Mouse (Mus musculus): ENCODE data around the gene Sox5.

Sox5 gene

DNA sequence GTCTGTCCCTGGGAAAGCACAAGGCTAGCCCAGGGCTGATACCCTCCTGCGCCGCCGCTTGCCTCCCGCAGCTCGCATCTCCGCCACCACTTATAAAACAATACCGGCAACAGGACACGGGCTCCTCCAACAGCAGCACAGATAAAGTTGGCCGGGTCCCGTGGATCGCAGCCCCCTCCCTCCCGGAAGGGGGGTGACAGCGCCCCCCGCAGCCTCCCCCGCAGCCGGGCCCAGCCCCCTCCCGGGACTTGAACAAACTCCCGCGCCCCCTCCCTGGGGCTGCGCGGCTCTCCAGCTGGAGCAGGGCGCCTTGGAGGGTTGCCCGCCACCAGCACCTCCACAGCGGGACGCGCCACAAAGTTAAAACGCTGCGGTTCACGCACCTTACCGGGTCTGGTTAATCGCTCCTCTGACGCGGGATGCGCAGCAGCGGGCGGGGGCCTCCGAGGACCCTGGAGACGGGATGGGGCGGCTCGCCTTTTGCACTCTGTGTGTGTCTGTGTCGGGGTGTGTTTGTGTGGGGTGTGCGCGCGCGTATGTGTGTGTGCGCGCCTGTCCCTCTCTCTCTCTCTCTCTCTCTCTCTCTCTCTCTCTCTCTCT is at the start of gene Sox5:
Gene Sox5 (minus strand): TSS at position 547 of the 600 bp plus-strand sequence.
- peak; percentile 79 for DNase-seq (ENCODE audit: extremely low spot score, low spot score)

DNA sequence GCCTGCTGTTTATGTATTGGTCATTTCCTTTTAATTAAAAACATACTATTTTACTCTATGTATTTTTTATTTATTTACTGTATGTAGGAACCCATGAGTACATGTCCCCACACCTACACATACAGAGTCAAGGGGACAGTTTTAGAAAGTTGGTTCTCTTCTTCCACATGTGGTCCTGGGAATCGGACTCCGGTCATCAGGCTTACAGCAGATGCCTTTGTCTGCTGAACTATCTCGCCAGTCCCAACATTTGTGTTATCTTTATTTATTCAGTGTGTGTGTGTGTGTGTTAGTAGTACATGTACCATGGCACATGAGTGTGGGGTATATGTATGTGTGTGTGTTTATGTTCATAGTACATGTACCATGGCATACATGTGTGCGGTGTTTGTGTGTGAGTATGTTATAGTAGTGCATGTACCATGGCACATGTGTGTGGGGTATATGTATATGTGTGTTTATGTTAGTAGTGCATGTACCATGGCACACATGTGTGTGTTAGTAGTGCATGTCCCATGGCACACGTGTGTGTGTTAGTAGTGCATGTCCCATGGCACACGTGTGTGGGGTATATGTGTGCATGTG is 43.3 kb upstream of the Sox5 start:
- no peak for DNase-seq (ENCODE audit: extremely low spot score, low spot score)

DNA sequence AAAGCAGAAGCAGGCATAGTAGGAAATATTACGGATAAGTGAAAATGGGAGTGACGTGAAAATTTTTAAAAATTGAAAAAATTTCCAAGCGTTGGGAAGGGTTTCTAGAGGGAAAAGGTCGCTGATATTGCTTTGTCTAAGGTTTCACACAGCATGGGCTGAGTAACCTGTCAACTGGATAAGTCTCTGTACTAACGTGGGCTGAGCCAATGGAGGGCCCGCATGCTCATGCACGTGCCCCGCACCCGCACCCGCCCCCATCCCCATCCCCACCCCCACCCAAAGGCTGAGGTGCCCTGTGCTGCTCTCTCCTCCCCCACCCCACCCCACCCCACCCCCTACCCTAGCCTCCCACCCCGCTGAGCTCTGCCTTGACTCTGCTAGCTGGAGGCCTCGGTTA is 42.4 kb upstream of the Sox5 start:
- no peak for DNase-seq (ENCODE audit: extremely low spot score, low spot score)

DNA sequence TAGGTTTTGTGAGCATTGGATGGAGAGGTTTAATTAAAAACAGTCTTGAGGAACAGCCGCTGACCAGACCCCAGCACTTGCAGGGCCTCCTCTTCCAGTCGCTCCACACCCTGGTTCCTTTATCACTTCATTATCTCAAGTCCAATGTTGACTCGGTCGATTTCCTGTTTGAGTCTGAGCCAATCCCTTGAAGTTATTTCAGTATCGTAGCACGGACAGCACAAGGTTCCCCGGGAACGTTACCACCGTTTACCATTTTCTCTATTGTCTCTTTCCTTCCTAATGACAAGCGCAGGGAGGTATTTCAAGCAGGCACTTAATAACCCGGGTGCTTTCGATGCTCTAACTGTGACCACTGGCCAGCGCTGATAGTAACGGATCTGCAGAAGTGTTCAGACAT is 40.8 kb upstream of the Sox5 start:
- no peak for DNase-seq (ENCODE audit: extremely low spot score, low spot score)

DNA sequence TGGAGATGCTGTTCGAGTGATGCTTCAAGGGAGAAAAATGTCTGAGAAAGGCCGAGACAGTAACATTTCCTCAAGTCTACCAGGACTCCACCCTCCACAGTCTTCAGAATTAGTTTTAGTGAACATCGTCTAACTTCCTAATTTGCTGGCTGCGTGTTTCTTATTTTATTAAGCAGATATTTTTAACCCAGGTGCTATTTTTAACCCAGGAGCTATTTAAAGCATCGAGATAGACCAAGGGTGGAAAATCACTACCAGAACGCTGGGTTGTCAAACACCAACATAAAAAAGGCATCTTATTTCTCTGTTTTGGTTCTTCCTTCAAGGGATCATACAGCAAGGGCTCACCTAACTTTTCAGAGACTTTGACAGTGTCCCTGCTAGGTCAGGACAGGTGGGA is 39.2 kb upstream of the Sox5 start:
- DNase-seq (ENCODE audit: extremely low spot score, low spot score) = no peak

DNA sequence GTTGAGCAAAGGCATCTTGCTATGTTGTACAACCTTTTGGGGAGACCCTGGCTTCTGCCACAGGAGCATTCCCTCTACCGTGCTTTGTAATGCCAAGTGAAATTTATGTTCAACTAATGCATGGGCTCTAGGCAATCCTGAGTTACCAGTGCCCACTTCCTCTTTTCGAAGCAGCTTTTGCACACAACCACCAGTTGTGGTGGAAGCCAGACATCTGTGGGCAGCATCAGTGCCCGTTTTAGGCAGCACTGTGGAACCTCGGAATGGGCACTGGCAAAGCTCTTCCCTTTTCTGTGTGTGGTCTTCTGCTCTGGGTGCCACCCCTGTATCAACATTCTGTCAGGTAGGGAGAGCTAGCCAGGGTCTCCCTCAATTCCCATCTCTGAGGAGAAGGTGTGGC is 36.2 kb upstream of the Sox5 start:
- no peak for DNase-seq (ENCODE audit: extremely low spot score, low spot score)

DNA sequence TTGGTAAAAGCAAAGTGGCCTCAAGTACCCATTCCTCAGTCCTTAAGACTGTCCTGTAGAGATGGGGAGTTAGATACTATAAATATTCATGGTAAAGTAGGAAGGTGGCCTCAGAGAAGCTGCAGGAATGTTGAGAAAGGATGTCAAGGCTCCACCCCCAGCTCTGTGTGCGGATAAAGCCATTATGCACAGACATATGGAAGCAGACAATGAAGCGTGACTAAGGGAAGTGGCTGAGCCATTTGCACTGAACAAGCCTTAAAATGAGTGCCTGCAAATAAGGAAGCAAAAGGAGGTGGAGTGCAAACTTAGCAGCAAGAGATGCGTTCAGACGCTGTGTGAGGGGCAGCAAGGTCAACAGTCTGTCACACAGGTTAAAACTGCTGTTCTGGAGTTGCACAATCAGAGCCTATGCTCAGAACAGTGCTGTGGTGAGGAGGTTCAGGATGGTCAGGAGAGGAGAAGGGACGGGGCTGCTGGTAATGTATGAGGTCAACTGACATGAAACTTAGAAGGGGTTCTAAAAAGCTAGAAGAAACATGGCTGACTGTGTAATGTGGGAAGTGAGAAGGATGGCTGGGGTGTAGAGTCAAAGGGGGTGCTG is 35.7 kb upstream of the Sox5 start:
- no peak for DNase-seq (ENCODE audit: extremely low spot score, low spot score)

DNA sequence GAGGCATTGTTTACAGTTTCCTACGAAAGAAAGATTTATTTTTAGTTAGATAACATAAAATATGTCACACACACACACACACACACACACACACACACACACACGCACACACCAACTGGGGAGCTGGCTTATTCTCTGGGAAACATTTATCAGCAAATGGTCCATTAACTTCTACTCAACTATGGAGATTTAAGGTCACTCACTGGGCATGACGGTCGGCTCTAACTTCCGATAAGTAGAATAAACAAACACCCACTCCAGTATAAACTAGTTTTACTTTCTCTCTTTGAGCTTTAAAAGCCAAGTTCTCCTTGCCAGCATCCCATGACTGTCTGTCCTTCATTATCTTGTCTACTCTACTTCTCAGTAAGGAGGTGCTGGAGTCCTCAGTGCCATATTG is 33.8 kb upstream of the Sox5 start:
- DNase-seq (ENCODE audit: extremely low spot score, low spot score) = peak; percentile 12

DNA sequence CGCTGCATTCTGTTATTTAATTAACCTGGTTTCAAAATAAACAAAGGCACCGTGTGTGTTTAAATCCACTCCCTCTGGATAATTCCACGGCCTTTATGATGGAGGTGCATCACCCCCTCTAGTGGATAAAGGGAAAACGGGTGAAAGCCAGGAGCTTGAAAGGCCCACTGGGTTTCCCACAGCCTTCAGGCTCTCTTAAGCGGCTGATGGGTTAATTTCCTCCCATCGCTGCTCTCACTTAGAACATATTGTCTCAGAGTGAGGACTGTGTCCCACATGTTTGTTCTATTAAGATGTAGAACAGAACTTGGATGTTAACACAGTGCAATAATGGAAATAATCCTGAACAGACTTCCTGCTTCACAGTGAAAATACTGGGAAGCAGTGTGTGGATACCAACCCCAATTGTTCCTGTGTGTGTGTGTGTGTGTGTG is 33.2 kb upstream of the Sox5 start:
- peak; percentile 42 for DNase-seq (ENCODE audit: extremely low spot score, low spot score)

DNA sequence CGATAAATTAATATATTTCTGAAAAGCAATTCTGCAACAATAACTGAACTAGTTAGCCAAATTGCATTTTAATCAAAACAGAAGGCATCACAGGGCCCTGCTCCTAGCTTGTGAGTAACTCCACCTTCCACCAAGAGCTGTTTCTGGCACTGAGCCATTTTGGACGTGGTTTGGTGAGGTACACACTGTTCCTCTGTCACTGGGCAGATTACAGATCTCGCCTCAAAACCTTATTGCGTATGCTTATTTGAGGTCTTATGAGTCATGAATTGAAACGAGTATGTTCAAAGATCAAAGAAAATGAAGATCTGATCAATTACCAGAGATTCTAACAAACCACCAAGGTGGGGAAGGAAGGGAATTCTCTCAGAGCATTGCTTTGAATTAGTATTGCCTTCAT is 22.5 kb upstream of the Sox5 start:
- peak; percentile 9 for DNase-seq (ENCODE audit: extremely low spot score, low spot score)

DNA sequence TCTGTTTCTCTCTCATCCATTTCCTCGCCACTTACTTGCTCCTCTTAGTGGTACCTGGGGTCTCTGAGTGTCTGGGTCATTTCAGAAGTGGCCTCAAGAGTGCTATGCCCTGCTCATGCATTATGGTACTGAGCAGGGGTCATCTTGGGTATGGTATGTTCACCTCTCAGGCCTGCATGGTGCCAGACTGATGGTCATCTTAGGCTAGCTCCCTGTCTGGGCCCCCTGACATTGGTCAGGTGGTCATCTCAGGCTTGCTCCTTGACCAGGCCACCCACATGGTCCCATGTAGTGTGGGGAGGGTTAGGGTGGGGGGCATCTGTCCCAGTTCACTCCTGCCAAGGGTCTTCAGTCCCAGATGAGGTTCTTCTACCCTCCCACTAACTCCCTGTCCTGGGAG is 21.3 kb upstream of the Sox5 start:
- peak; percentile 0 for DNase-seq (ENCODE audit: extremely low spot score, low spot score)

DNA sequence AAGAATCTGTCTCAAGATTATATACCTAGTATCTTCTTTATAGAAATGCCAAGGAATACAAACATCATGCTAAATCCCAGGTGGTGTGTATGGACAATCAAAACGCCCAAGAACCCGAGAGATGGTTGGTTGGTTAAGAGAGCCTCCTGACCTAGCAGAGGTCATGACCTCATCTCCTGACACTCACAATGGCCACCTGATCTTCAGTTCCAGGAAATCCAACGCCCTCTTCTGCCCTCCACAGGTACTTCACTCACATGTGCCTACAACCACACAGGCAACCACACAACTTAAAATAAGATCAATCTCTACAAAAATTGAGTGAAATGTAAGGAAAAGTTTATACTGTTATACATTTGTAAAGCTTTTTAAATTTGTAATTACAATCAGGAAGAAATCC is 12.6 kb upstream of the Sox5 start:
- DNase-seq (ENCODE audit: extremely low spot score, low spot score) = peak; percentile 9

DNA sequence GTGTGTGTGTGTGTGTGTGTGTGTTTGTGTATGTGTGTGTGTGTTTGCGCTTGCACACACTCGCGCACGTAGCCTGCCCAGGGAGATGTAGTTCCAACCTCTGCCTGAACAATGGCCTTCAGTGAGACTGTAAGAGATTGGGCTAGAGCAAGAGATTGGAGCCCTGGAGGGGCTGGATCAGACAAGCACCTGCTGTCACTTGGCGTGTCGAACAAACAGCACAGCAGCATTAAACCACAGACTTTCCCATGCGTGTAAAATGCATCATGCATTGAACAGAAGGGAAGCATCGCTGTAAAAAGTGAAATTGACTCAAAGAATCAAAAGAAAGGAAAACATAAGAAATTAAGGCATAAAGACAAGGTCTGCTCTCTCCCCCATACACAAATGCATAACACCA is 11.1 kb upstream of the Sox5 start:
- peak; percentile 9 for DNase-seq (ENCODE audit: extremely low spot score, low spot score)

DNA sequence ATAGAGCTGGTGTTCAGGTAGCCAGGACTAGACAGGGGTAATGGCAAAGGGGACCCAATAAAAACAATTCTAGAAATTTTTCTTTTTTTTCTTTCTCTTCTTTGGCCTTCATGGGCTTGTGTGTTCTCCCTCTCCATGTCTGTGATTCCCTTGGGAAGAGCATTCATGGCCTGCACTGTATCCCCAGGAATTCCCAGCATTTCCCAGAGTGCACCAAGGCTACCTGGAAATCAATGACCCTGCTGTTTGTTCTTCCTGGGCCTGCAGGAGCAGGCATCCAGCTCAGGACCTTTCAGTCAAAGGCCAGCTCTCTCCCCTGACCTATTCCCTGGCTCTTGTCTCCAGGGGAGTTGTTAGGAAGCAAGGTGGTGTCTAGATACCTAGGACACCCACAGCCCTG is 1.5 kb upstream of the Sox5 start:
- DNase-seq (ENCODE audit: extremely low spot score, low spot score) = no peak

DNA sequence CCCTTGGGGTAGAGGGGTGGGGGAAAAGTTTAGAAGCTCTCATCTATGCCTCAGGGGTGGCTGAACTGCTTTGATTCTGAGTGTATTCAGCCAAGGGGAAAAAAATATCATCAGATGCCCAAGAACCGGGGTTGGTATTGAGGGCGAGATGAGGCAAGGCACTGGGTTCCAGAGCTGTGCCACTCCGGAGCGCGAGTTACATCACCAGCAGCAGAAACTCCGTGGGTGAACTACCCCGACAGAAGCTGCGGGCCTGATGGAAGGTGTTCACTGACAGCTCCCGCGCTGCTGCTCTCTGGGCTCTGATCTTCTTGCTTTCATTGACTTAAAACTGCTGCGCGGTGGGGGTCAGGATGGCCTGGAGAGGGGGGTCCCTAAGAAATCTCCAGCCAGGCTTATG is 1.1 kb upstream of the Sox5 start:
- DNase-seq (ENCODE audit: extremely low spot score, low spot score) = peak; percentile 28

DNA sequence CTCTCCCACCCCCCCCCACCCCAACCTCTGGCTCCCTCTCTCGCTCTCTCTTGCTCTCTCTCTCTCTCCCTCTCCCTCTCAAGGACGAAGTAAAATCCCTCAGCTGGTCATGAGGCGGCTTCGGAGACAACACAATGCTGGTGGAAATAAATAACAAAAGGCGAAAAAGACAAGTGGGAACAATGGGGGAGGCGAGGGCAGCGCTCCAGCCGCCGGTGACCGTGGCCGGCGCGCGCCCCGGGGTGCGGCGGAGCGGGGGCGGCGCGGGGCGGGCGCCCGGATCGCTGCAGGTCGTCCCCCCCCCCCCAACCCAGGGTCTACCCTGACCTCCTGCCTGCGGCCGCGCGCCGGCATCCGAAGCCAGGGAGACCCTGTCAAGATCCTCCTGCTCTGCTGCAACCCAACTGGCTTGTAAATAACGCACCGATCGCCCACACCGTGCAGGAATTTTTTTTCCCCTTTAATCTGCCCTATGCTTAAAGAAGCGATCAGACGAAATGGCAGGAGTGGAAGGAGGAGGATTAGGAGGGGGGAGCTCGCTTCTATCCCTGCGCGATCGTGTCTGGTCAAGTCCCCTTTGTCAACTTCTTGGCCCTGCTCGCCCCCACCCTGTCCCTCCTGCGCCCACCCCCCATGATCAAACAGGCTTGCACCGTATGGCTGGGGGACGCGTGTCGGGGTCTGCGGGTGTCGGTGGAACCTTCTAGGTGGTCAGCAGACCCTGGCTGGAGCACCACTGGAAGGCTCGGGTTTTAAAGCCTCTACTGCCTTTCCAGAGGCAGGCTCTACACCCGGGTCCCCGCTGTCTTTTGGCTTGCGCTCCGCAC is 467 bp upstream of the Sox5 start:
- DNase-seq (ENCODE audit: extremely low spot score, low spot score) = peak; percentile 69

DNA sequence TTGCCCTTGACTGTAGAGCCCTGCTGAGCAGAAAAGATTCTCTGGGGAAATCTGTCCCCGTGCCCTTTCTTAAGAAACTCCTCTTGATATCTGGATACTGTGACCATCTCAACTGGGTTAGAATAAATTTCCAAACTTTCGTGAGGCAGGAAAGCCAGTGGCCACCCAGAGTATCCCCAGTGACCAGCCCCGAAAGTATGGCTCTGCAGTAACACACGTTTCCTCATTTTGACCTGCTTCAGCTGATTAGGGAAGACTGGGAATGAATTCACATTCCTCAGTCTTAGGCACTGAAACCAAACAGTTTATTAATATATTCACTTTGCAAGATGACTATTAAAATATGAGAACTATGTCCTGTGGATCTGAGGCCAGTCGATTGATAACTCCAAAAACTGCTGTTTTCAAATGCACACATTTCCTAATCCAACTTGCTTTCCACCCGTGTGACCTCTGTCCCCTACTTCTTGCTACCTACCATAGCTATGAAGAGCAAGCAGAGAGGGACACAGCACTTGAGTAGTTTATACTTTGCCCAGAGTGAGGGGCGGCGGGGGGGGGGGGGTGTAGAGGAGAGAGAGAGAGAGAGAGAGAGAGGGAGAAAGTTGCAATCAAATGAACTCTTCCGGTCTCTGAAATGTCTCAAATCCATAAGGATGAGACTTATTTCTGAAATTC is 1.0 kb downstream of the Sox5 start:
- peak; percentile 27 for DNase-seq (ENCODE audit: extremely low spot score, low spot score)

DNA sequence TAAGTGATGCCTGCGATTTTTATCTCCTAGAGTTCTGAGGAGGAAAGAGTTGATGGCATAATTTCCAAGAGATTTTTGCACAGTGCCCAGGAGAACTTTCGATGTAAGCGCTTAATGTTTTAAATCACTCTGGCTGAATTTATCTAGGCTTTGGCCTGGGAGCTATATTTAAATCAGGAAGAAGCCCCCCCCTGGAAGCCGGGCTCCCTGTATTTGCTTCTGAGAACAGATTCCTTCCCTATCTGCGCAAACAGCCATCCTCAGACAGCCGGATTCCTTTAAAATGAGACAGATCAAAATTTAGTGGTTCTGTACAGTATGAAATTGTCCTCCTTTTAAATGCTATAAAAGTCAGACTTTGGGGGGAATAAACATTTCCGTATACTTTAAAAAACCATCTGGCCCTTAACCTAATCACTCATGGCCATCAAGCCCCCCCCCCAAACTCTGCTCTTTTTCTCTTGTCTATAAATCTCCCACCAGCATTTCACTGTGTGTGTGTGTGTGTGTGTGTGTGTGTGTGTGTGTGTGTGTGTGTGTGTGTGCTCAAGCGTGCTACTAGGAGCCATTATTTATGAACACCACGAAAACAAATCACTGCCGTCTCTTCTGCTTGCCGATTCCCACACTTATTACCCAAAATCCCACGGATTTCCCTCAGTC is 1.7 kb downstream of the Sox5 start:
- DNase-seq (ENCODE audit: extremely low spot score, low spot score) = peak; percentile 24

DNA sequence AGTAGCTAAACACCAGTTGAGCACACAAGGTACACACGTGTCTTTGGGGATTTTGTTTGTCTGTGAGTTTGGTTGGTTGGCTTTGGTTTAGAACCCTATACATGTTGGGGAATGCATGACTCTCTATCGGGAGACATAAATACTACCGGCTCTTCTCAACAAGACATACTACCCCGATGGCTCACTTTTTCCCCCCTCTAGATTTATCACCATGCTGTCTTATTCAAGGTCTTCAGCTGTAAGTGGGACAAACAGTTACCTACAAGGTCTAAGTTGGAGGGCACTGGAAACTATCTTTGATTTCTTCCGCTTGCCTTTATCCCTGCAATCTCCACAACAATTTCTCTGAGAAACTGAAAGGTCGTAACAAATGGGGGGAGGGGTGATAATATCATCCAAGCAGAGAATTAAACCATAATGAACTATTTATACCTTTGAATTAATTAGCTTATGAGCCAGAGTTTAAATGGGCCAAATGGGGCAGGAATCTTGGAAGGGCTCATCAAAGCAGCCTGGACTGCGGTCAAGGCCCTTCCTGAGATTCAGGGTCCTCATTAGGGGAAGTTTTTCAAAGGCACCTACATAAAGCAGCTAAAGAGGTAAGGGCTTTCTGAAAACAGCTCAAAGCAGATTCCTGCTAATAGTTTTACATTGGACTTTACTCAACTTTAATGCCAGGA is 4.3 kb downstream of the Sox5 start:
- no peak for DNase-seq (ENCODE audit: extremely low spot score, low spot score)

DNA sequence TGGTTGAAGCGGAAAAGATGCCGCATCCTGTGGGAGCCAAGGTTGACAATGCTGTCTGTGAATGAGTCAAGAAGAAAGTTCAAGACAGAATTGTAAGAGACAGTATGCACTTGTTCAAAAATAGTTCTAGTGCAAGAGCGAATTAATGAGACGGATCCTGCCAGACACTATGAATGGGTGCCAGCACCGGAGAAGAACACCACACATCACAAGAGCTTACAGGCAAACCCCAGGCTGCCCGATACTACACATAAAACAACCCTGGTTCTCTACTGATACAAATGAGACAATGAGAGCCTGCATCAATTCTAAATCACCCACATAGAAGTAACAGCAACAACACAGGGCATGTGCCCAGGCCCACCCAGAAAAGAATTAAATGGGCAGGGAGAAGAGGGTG is 8.0 kb downstream of the Sox5 start:
- no peak for DNase-seq (ENCODE audit: extremely low spot score, low spot score)

DNA sequence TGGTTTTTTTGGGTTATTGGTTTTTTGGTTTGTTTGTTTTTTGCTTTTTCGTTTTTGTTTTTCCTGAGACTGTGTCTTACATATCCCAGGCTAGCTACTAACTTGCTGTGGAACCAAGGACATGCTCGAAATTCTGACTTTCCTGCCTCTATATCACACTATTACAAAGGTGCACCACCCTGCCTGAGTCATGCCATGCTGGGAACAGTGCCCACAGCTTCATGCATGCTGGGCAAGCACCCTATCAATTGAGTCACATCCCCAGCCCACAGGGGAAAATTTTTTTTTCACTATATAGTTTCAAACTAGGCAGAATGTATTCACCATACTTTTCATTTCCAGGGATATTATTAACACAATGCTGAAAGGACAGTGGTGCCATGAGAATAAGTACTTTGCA is 8.8 kb downstream of the Sox5 start:
- no peak for DNase-seq (ENCODE audit: extremely low spot score, low spot score)

All from neural tube, embryonic 10.5 days (tissue).